Mouse (Mus musculus): ENCODE data around the gene Lrrc41. TPM values are rescaled to one million over a fixed set of nuclear protein-coding genes. Genes with fewer than 3 reads are reported as not detected.

Lrrc41 gene
- total RNA-seq, 2 experiments from 2014 or later, result 17.3 to 19.3 TPM

DNA sequence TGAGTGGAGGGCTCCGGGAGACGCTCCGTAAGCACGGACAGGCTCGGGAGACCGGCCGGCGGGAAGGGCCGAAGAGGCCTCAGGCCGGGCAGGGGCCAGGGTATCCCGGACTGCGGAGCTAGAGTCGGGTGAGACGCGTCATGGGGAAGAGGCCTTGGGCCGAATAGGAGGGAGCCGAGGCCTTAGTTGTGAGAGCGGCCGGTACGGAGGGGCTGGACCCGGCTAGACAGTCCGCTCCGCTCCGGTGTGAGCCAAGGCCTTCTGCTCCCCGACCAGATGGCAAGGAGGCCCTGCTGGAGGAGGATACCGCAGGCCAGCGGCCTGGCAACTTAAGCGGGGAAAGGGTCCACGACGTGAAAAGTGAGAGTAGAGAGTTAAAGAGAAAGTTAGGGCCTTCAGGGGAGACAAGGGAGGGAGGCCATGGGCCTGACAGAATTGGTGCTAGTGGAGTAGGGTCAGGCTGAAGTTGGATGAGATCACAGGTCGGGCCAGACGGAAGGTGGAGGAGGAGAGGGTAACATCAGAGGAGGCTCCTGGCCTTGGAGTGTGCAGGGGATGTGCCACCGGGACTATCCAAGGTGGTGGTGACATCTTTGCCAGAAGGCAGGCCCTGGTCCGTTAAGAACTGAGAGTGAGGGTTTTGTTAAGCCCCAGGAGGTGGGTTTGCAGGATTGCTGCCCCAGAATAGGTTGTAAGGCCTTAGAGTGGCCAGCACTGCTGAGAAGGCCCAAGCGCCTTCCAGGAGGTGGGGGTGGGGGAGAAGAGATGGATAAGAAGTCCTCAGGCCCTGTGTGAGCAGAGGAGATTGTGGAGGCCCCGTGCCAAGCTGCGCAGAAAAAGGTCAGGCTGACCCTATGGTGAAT is 1.5 kb downstream of the Lrrc41 start:
- intact Hi-C loops (cut with DNase I), result no loop called here
- DNase-seq, result peak; percentile 21 to 51

DNA sequence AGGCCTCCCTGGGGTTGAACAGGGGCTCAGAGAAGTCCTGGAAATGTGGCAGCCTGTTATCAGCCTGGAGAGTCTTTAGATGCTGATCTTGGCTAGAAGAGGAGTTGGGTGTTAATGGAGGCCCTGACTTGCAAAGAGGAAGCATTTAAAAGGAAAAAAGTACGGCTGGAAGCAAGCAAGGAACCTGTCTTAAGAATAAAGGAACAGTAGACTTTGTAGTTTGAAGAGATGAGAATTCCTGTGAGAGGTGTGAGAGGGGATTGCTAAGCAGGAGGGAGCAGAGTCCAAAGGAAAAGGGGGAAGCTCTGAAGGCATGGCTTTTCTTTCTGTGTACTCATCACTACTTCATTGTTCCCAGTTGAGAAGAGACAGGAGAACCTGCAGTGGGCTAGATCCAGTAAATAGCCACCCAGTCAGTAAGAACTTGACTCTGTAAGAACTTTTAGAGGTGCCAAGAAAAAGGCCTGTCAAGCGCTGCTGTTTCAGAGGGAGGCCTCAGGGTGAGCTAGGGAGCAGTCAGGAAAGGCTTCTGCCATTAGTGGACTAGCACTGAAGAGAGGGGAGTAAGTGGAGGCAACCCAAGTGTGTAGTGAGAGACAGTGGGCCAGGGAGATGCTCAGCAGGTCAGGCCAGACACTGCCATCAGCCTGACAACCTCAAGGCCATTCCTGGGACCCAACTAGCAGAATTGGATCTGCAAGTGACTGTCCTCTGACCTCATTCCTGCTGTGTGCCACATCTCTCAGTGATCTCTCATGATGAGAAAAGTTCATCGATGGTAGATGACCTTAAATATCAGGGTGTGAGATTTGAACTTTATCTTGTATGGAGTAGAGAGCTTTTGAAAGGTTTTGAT is 2.4 kb downstream of the Lrrc41 start:
- no peak for DNase-seq
- intact Hi-C loops (cut with DNase I), result no loop called here

DNA sequence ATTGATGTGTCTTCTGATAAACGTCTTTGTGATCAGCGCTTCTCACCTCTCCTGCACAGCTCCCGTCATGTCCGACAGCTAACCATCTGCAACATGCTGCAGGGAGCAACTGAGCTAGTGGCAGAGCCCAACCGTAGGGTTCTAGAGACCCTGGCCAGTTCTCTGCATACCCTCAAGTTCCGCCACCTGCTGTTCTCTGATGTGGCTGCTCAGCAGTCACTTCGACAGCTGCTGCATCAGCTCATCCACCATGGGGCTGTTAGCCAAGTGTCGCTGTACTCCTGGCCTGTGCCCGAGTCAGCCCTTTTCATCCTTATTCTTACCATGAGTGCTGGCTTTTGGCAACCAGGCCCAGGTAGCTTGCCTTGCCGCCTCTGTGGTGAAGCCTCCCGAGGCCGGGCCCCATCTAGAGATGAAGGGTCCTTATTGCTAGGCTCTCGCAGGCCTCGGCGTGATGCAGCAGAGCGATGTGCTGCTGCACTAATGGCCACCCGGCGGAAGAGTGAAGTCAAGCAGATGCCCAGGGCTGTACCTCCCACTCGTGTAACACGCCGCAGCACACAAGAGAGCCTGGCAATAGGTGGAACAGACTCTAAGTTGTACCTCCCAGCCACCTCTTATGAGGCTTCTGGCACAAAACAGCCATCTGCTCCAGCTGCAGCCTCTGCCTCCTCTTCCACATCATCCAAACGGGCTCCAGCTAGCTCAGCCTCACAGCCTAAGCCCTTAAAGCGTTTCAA is 13.6 kb downstream of the Lrrc41 start:
- DNase-seq, result no peak
- intact Hi-C loops (cut with DNase I), result no loop called here

DNA sequence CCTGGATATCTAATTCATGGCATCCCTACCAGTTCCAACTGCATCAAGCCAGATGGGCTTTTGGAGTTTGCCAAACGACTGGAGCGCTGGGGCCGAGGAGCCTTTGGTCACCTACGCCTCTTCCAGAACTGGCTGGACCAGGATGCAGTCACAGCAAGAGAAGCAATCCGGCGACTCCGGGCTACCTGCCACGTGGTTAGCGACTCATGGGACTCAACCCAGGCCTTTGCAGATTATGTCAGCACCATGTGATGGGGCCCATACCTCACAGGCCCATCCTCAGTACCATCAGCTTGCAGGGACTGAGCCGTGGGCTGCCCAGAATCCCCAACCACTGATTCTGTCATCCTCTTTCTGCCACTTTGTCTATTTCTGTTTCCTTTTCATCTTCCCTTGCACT is 21.2 kb downstream of the Lrrc41 start:
- no peak for DNase-seq
- intact Hi-C loops (cut with DNase I), result no loop called here

DNA sequence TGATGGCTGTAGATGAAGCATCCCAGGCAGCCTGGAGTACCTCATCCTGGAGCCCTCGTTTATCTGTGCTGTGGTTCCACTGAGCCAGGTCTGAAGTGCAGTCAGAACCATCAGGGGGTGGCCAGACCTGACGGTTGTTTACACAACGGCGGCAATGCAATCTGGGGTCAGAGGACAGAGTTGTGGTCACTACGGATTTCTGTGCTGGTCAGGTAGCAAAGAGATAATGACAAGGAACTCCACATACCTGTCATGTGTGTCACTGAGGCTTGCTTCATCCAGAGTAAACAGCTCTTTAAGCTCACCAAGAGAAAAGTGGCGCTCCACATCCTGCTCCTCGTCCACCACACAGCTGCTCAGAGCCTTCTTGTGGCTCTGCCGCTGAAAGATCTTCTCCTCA is 22.1 kb downstream of the Lrrc41 start:
- DNase-seq, result no peak
- intact Hi-C loops (cut with DNase I), result no loop called here

DNA sequence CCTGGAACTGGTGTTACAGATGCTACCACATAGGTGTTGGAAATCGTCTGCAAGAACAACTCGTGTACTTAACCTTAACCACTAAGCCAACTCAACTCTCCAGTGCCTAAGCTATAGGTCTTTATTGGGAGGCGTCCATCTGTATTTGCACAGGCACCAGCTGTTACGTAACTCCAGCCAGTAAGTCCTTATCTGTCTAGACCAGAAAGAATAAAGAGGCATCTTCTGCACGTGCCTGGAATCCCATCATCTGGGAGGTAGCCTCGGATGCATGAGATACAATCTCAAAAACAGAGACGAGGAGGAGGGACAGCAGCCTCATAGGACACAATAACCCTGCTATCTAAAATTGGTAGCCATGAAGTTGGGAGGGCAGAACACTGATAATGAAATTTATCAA is 25.9 kb downstream of the Lrrc41 start:
- intact Hi-C loops (cut with DNase I), result no loop called here
- DNase-seq, result no peak

DNA sequence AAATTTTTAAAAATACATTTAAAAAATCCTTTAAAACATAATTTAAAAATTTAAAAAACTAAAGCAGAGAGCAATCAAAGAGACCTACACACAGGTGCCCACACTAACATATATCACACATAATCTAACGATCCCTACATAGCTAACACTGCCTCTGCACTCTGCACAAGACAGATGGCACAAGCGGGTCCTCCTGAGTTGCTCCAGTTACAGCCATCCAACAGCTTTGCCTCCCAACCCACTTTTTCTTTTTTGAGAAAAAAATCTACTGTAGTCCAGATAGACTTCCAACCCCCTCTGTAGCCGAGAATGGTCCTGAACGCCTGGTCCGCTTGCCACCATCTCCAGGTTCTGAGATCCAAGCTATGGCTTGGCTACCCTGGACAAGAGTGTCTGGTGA is 30.2 kb downstream of the Lrrc41 start:
- DNase-seq, result no peak
- intact Hi-C loops (cut with DNase I), result no loop called here

DNA sequence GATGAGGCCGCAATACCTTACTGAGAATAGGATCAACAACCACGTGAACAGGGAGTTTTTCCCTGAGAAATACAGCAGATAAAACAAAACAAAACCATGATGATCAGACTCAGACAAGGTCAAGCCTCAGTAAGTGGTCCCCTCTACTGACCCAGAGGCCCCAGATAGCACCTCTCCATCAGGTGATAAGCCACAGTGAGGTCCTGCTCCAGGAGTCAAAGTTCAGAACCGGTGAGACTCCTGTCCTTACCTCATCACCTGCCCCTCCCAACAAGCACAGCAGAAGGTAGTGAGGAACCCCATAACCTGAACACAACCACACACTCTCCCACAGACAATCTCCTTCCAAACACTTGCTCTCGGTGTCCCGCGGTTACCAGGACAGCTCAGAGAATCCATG is 35.6 kb downstream of the Lrrc41 start:
- intact Hi-C loops (cut with DNase I), result no loop called here
- no peak for DNase-seq

DNA sequence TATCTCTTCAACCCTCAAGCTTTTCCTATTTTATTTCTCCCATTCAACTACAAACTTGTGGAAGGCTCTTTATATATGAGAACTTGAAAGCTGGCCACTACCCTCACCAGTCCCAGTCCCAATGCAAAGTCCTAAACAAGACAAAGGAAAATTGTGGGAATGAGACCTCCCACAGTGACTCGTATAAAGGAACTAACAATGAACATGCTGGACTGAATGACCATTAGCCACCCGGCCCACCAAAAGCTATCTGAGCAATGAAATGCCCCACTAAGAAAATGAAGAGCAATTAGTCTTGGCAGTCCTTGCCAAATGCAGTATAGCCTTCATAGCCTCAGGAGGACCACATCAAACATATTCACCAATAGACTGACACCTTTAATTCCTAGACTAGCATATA is 36.4 kb downstream of the Lrrc41 start:
- no peak for DNase-seq

DNA sequence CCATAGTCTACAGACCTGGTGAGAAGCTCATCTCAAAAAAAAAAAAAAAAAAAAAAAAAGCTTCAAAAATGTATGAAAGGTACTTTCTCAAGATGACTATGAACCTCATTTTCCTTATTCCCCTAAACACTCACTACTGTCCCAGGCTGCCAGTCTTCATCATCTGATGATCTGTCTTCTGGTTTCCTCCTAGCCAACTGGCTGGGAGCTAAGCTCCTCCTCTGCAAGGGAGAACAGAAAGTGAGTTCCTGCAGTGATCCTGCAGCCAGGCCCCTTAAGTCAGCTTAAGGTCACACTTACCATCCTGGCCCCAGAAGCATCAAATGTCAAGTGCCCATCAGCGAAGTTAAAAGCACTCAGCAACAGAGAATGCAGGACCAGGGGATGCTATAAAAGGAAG is 47.7 kb downstream of the Lrrc41 start:
- intact Hi-C loops (cut with DNase I), result no loop called here
- DNase-seq, result no peak

More for the DNA sequence above, 36.4 kb downstream of the Lrrc41 start:
- intact Hi-C loops (cut with DNase I), result no loop called here

DNA sequence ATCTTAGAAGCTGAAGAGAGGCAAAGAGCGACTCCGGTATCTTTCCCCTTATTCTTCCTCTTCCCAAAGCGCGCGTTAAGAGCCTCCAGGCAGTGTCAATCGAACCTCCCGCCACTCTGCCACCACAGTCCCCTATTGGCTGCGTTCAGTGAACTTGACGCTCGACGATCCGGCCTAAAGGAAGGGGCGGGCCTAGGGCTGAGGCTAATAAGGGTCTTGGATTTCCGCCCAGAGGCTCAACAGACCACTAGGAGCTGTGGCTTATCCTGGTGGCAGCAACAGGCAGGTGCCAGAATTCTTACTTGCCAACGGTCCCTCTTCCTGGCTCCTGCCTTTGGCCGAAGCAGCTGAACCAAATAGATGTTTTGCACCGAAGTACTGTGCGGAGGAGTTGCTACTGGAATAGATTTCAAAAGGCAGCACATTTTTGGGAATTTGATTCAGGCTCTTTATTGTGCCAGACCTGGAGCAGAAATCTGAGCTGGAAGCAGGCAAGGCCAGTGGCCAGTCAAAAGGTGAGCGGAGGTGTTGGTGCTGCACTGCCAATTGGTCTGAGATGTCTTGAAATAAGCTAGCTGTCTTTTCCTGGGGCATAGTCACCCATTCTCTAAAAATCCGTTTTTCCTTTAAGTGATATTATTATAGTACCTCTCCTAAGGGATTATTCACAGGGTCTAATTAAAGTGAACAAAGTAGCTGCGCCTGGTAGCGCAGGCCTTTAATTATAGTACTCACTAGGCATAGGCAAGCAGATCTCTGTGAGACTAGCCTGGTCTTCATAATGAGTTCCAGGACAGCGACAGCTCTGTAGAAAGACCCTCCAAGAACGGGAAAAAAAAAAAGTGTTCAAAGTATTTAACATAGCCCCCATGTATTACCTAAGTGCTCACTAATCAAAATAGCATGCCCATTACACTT is 48.8 kb downstream of the Lrrc41 start, which contains the start of the genes Rad54l and Pomgnt1:
Gene Rad54l (minus strand): TSS at position 89 of the 918 bp plus-strand sequence.
Gene Pomgnt1 (plus strand): TSS at position 239 of the 918 bp plus-strand sequence.
- DNase-seq, result peak; percentile 48 to 70
- intact Hi-C loops (cut with DNase I), result no loop called here

DNA sequence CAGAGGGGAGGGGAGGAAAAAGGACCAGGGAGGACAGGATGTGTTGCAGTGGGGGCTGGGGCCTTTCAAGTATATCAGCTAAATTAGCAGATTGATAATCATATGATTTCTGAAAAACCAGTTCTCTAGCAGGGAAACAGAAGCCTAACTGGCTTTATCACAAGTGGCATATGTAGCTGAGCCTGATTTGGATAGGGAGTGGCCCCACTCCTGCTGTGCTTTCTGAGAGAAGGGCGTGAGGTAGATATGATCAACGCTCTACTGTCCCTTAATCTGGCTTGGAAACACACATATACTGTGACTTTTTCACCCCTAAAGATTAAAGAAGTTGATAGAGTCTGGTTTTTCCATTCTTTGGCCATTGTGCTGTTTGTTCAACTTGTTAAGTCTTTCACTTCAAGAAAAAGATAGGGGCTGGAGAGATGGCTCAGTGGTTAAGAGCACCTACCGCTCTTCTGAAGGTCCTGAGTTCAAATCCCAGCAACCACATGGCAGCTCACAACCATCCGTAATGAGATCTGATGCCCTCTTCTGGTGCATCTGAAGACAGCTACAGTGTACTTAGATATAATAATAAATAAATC is 50.8 kb downstream of the Lrrc41 start:
- DNase-seq, result no peak

DNA sequence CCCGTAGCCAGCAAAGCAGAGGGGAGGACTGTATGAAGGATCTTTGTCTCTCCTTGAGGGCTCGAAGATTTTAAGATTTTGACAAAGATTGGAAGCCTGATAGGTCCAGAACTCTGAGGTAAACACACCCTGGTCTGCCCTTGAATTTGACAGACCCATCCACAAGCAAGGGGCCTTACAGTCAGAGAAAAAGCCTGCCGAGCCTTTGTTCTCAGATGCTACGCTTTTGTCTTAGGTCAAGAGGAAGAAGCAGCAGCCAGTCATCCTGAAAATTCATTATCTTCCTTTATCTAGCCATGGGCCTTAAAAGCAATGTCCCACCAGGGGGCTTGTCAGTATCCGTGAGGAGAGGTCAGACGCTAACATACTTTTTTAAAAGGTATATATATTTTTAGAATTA is 52.9 kb downstream of the Lrrc41 start:
- intact Hi-C loops (cut with DNase I), result no loop called here
- no peak for DNase-seq

More for the DNA sequence above, 50.8 kb downstream of the Lrrc41 start:
- intact Hi-C loops (cut with DNase I), result no loop called here

DNA sequence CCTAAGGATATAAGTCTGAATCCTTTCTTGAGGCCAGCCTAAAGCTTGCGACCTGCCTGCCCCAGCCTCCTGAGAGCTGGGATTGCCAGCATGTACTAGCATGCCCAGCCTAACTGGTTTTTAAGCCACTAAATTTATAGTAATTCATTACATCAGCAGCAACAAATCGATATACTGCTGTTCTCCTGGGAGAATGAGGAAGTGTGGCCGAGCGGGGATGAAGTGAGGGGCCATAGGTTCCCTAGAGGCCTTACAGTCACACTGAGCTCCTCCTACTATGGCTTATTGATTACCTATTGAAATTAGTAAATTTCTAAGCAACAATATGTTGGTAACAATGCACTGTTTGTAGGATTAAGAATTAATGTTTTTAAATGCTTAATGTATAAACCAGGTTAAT is 58.1 kb downstream of the Lrrc41 start:
- intact Hi-C loops (cut with DNase I), result no loop called here
- DNase-seq, result no peak

DNA sequence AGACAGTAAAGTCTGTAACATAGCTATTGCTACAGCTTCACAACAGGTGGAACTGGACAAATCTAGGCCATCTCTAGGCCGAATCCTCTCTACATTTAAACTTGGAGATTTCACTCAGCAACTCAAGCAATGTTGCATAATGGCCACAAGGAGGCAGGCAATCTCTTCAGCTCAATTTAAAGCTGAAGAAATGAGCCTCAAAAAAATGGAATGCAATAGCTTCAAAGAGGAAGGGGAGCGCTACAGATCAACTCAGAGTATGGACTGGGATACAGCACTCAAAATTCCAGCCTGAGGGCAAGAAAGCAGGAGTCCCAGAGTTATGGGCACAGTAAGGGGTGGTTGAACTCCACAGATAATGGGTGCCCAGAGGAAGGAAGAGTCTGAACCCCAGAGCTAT is 59.9 kb downstream of the Lrrc41 start:
- intact Hi-C loops (cut with DNase I), result no loop called here
- DNase-seq, result no peak

DNA sequence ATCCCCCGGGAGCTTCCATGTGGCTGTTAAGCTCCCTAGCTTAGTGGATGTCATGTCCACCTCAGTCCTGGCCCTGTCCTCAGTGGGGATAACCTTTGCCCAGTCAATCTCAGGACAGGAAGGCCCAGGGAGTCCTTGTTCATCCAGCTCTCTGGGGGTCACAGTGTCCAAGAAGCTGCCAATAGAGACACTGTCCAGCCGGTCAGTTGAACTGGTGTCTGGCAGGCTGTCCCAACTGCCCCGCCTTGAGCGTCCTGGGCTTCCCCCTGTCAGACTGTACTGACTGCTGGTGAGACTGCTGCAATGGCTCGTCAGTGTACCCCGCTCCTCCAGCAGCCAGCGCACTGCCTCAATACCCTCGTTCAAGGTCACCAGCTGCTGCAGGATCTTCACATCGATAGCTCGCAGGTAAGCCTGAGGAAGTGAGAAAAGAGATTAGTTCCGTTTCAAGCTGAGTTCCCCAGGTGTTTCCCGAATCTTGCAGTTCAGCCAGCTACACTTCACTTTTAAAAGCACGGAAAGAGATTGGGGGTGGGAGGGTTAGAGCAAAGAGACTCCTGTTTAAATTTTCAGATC is 62.4 kb downstream of the Lrrc41 start:
- intact Hi-C loops (cut with DNase I), result no loop called here
- no peak for DNase-seq

DNA sequence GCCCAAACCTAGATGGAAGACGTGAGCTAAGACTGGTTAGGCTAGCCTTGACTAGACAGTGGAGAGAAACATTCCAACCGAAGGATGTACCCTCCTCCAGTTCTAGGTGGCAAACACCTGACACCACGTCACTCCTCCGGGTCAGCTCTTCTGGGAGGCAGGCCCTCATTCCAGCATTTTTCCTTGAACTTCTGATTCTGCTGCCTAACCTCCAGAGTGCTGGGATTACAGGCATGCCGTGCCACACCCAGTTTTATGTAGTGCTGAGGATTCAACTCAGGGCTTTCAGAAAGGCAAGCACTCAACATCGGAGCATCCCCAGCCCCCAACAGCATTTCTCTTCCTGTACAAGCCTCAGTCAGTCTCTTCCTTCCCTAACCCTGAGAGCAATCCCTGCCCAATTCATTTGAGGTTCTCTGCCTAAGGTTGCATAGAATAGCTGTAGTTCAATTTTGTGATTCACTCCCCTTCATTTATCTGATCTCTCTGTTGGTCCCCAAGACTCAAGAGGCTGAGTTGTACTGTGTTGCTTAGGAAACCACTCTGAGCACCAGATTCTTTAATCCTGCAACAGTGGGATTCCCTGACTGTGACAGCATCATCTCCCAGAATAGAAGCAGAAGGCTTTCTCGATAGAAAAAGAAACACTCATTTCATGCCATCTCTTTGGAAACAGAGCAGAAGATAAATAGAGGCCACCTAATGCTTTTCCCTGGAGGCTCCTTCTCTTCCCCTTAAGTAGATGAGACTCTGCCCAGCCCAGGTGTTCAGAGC is 65.9 kb downstream of the Lrrc41 start:
- DNase-seq, result no peak
- intact Hi-C loops (cut with DNase I), result no loop called here

DNA sequence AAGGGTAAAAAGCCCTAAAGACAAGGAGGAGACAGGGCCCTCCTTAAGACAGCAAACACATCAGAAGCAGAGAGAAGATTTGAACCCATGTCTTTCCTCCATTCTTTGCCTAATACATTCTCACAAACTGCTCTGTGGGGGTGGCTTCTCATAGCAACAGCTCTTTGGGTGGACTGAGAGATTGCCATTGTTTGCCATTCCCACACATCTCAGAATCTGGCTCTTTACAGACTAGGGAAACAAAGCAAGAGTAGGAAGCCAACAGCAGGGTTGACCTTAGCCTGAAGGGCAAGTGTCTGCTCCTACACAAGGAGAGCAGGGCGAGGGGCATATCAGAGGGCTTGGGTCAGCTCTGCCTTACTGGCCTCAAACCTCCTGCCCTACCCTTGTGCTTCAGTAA is 66.7 kb downstream of the Lrrc41 start:
- intact Hi-C loops (cut with DNase I), result no loop called here
- DNase-seq, result no peak
